Mouse (Mus musculus): ENCODE data around the gene Hmgn1. TPM values are rescaled to one million over a fixed set of nuclear protein-coding genes. Genes with fewer than 3 reads are reported as not detected.

Gene Hmgn1
- total RNA-seq (2014; fragmentation: Nextera tagmentation) (156 and 238 TPM in 2 replicates), total RNA-seq (2017) (182 and 273 TPM in 2 replicates), polyA plus RNA-seq (2012) (184 and 230 TPM in 2 replicates)

DNA sequence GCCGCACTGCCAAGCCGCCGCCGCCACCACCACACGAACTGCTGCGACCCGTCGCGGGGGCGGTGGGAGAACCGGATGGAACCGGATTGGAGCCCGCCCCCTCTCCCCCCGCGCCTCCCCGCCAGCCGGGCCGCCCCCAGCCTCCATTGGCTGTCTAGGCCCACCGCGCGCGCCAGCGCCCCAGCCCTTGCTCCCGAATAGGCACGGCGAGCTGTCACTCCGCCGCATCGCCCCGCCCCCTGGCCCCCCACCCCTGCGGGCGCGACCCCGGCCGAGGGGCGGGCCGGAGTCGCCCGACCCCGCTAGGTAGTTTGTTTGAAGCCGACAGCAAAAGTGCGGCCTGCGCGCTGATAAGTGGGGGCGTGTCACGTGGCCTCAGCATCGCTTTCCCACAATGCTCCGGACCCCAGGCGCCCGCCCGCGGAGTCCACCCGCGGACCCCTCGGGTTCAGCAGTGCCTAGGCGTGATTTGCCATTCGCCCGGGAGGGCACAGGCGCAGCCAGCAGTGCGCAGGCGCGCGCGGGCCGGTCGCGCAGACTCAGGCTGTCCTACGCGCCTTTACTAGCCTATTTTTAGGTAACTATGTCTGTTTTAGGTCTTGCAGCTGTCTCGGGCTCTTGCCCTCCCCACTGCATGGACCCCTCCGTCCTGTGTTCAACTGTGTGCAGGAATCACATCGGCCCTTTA lies at the start of gene Hmgn1:
Gene Hmgn1 (minus strand): TSS at position 73 of the 688 bp plus-strand sequence.
- peaks cover 41% of the 10 kb centered on the region for H3K36me3 ChIP-seq (replicated peaks)
- peaks cover 44% of the 10 kb centered on the region for H3K4me1 ChIP-seq (ENCODE audit: insufficient read depth, low read depth, low read length)
- peak within 1 kb of the TSS; percentile 87 for H3K4me3 ChIP-seq (ENCODE audit: low read depth, low read length)
- H3K9me3 ChIP-seq (replicated peaks): no peaks in the 10 kb centered on the region
- ATAC-seq (ENCODE audit: extremely low read depth, insufficient number of reproducible peaks, low FRiP score, poor library complexity, severe bottlenecking) (peak; percentile 81), DNase-seq (ENCODE audit: low spot score) (peak; percentile 99)
- H3K27me3 ChIP-seq (ENCODE audit: insufficient read depth, low read length): peaks cover 8% of the 10 kb centered on the region
- TF ChIP-seq TAL1 (conservative IDR thresholded peaks at IDR 0.05; ENCODE audit: low read depth, low read length) (no peak), GATA1 (IDR thresholded peaks at IDR 0.05; ENCODE audit: borderline replicate concordance, low read length) (no peak), POLR2AphosphoS5 (IDR thresholded peaks at IDR 0.05; ENCODE audit: insufficient replicate concordance, low read depth, low read length) (no peak), CTCF (IDR thresholded peaks at IDR 0.05; ENCODE audit: low read depth, low read length) (no peak), GATA2 (IDR thresholded peaks at IDR 0.05; ENCODE audit: borderline replicate concordance, low read depth, low read length) (no peak)

DNA sequence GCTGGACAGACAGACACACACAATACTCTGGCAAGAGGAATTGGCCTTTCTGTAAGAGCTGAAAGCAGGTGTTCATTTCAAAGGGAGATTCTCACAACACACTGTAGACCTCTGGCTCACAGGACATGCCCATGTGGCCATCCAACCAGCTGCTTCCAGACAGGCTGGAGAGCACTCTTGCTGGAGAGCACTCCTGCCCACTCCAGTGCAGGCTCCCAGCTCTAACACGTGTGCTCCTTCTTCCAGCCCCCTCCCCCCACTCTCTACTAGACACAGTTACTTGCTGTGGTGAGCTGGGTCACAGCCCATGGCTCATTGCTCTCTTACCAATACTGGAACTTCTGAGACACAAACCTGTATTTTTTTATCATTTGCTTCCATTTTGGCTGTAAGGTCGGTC lies 47.9 kb upstream of the Hmgn1 start:
- TF ChIP-seq TAL1 (conservative IDR thresholded peaks at IDR 0.05; ENCODE audit: low read depth, low read length) (no peak), CTCF (IDR thresholded peaks at IDR 0.05; ENCODE audit: low read depth, low read length) (no peak), POLR2AphosphoS5 (IDR thresholded peaks at IDR 0.05; ENCODE audit: insufficient replicate concordance, low read depth, low read length) (no peak), GATA1 (IDR thresholded peaks at IDR 0.05; ENCODE audit: borderline replicate concordance, low read length) (no peak), GATA2 (IDR thresholded peaks at IDR 0.05; ENCODE audit: borderline replicate concordance, low read depth, low read length) (no peak)
- DNase-seq (ENCODE audit: low spot score) (no peak), ATAC-seq (ENCODE audit: extremely low read depth, insufficient number of reproducible peaks, low FRiP score, poor library complexity, severe bottlenecking) (no peak)

DNA sequence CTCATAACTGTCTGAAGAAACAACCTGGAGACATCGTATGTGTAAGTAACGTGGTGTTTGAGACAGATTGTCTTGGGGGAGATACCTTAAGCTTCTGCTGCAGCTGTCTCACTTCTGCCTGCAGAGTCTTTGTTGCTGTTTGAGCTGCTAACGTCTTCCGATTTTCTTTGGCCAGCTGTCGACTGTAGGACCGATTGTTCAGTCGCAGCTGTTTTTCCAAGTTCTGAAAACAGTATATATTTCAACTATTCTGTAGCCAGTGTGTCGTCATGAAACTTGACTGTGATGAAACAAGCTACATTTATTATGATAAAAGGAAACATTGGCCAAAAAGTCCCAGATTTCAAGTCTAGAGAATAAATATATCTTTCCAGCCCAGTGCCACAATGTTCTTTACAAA lies 46.1 kb upstream of the Hmgn1 start:
- Histone ChIP-seq H3K36me3 (replicated peaks) (no peaks in the 10 kb centered on the region), H3K27me3 (ENCODE audit: insufficient read depth, low read length) (no peaks in the 10 kb centered on the region), H3K4me1 (ENCODE audit: insufficient read depth, low read depth, low read length) (no peaks in the 10 kb centered on the region), H3K9me3 (replicated peaks) (no peaks in the 10 kb centered on the region), H3K4me3 (ENCODE audit: low read depth, low read length) (no peak overlapping the region)
- no peak for DNase-seq (ENCODE audit: low spot score)
- no peak for ATAC-seq (ENCODE audit: extremely low read depth, insufficient number of reproducible peaks, low FRiP score, poor library complexity, severe bottlenecking)
- TF ChIP-seq GATA1 (IDR thresholded peaks at IDR 0.05; ENCODE audit: borderline replicate concordance, low read length) (no peak), TAL1 (conservative IDR thresholded peaks at IDR 0.05; ENCODE audit: low read depth, low read length) (no peak), POLR2AphosphoS5 (IDR thresholded peaks at IDR 0.05; ENCODE audit: insufficient replicate concordance, low read depth, low read length) (no peak)

More for the DNA sequence above, 47.9 kb upstream of the Hmgn1 start:
- Histone ChIP-seq H3K4me3 (ENCODE audit: low read depth, low read length) (no peak overlapping the region), H3K9me3 (replicated peaks) (peaks cover 2% of the 10 kb centered on the region; the same call in 1 of the 2 replicates), H3K27me3 (ENCODE audit: insufficient read depth, low read length) (no peaks in the 10 kb centered on the region), H3K4me1 (ENCODE audit: insufficient read depth, low read depth, low read length) (no peaks in the 10 kb centered on the region), H3K36me3 (replicated peaks) (no peaks in the 10 kb centered on the region)

DNA sequence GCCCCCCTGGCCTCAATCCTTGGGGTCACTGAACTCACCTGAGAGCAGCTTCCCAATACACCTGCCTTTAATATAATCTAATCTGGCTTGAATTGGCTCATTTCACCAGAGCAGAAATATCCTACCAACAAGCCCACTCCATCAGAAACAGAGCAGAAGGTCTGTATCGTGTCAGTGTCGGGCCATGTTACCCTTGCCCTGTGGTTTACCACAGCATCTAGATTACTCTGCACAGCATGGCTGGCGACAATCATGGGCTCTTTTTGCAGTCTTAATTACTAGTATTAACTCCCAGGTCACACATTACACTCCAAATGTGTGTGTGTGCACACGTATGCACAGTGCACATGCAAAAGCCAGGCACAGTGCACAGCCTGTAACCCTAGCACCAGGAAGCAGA lies 41.3 kb upstream of the Hmgn1 start:
- Histone ChIP-seq H3K4me3 (ENCODE audit: low read depth, low read length) (no peak overlapping the region), H3K9me3 (replicated peaks) (no peaks in the 10 kb centered on the region), H3K36me3 (replicated peaks) (no peaks in the 10 kb centered on the region), H3K4me1 (ENCODE audit: insufficient read depth, low read depth, low read length) (no peaks in the 10 kb centered on the region), H3K27me3 (ENCODE audit: insufficient read depth, low read length) (no peaks in the 10 kb centered on the region)
- TF ChIP-seq POLR2AphosphoS5 (IDR thresholded peaks at IDR 0.05; ENCODE audit: insufficient replicate concordance, low read depth, low read length) (no peak), TAL1 (conservative IDR thresholded peaks at IDR 0.05; ENCODE audit: low read depth, low read length) (no peak), GATA1 (IDR thresholded peaks at IDR 0.05; ENCODE audit: borderline replicate concordance, low read length) (no peak), GATA2 (IDR thresholded peaks at IDR 0.05; ENCODE audit: borderline replicate concordance, low read depth, low read length) (no peak), CTCF (IDR thresholded peaks at IDR 0.05; ENCODE audit: low read depth, low read length) (no peak)
- no peak for DNase-seq (ENCODE audit: low spot score)
- ATAC-seq (ENCODE audit: extremely low read depth, insufficient number of reproducible peaks, low FRiP score, poor library complexity, severe bottlenecking): no peak

DNA sequence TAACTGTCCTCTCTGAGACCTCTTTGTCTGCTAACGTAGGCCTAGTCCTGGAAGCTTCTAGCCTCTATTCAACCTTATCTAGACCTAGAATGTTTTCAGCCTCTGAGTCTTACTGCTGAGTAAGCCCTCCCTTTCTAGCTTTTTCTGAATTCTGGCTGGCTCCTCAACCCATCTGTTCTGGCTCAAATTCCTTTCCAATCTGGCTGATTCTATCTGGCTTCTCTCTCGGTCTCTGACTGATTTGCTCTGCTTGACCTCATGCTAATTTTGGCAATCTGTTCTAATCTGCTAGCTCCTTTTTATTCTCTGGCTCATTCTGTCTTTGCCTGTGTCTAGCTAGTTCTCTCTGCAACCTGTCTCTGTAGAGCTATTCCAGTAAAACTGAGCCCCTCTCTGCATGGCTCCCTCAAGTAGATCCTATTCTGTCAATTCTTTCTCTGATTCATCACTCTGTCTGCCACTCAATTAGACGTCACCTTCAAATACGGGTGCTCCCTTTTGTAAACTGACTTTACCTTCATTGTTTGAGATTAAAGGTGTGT lies 38.3 kb upstream of the Hmgn1 start:
- no peak for TF ChIP-seq GATA1 (IDR thresholded peaks at IDR 0.05; ENCODE audit: borderline replicate concordance, low read length)
- no peak for TF ChIP-seq GATA2 (IDR thresholded peaks at IDR 0.05; ENCODE audit: borderline replicate concordance, low read depth, low read length)
- TF ChIP-seq TAL1 (conservative IDR thresholded peaks at IDR 0.05; ENCODE audit: low read depth, low read length): no peak
- TF ChIP-seq POLR2AphosphoS5 (IDR thresholded peaks at IDR 0.05; ENCODE audit: insufficient replicate concordance, low read depth, low read length): no peak
- no peak for TF ChIP-seq CTCF (IDR thresholded peaks at IDR 0.05; ENCODE audit: low read depth, low read length)
- H3K4me3 ChIP-seq (ENCODE audit: low read depth, low read length): no peak overlapping the region
- ATAC-seq (ENCODE audit: extremely low read depth, insufficient number of reproducible peaks, low FRiP score, poor library complexity, severe bottlenecking): no peak
- H3K36me3 ChIP-seq (replicated peaks): peaks cover 3% of the 10 kb centered on the region
- DNase-seq (ENCODE audit: low spot score): no peak
- no peaks in the 10 kb centered on the region for H3K4me1 ChIP-seq (ENCODE audit: insufficient read depth, low read depth, low read length)
- no peaks in the 10 kb centered on the region for H3K9me3 ChIP-seq (replicated peaks)
- no peaks in the 10 kb centered on the region for H3K27me3 ChIP-seq (ENCODE audit: insufficient read depth, low read length)

DNA sequence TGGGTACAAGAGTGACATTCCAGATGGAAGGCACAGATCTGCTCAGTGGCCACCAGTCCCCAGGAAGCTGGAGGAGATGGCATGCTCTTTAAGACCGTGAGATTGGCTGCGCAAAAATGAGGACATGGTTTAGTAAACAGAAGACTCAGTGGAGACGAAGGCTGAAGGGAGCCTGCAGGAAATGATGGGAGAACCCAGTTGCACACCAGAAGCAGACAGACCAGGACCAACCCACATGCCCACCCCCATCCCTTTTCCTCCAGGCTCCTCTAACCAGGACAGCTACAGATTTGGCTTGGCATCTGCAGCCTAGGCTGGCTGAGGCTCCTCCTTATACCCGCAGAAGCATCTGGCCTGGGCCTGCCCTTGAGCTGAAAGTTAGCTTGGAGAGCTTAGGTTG lies 33.8 kb upstream of the Hmgn1 start:
- no peak for DNase-seq (ENCODE audit: low spot score)
- peaks cover 8% of the 10 kb centered on the region for H3K9me3 ChIP-seq (replicated peaks)
- peaks cover 41% of the 10 kb centered on the region for H3K36me3 ChIP-seq (replicated peaks)
- no peaks in the 10 kb centered on the region for H3K27me3 ChIP-seq (ENCODE audit: insufficient read depth, low read length)
- no peaks in the 10 kb centered on the region for H3K4me1 ChIP-seq (ENCODE audit: insufficient read depth, low read depth, low read length)
- no peak overlapping the region for H3K4me3 ChIP-seq (ENCODE audit: low read depth, low read length)
- ATAC-seq (ENCODE audit: extremely low read depth, insufficient number of reproducible peaks, low FRiP score, poor library complexity, severe bottlenecking): no peak
- TF ChIP-seq GATA1 (IDR thresholded peaks at IDR 0.05; ENCODE audit: borderline replicate concordance, low read length) (no peak), CTCF (IDR thresholded peaks at IDR 0.05; ENCODE audit: low read depth, low read length) (no peak)
